Mouse (Mus musculus): ENCODE measurements around the gene Sgtb. TPM values are rescaled to one million over a fixed set of nuclear protein-coding genes. Genes with fewer than 3 reads are reported as not detected.

Sgtb gene
- polyA plus RNA-seq, 1 experiment from 2014 or later = 33.0 TPM

DNA sequence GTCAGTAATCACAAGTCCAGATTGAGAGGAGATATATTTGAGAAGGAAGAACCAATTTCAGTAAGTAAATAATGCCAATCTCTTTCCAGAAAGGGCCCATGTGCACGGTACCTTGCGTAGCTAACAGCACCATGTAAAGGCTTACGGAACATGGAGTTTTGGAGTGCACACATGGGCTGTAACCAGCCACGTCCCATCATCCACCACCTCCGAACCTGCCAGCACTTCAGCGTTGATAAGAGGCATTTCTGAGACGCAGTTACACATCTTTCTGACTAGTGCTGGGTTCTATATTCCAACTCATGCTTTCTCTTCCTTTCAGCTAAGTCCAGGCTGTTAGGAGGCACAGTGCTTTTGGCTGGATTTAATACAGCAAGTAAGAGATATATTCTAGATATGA is 12.4 kb upstream of the Sgtb start:
- H3K4me2 ChIP-seq (ENCODE audit: low read depth, low read length) = no peak overlapping the region
- H3K36me3 ChIP-seq (ENCODE audit: control insufficient read depth, insufficient read depth, low read length) = no peaks in the 10 kb centered on the region
- WGBS = 96% methylated on average over 7 of the region's 7 CpGs
- no peak for ATAC-seq (ENCODE audit: low read depth)
- no peak overlapping the region for H3K4me3 ChIP-seq (ENCODE audit: low read depth, low read length)
- H3K27me3 ChIP-seq (ENCODE audit: control insufficient read depth, insufficient read depth, low read length) = no peaks in the 10 kb centered on the region
- H3K9me3 ChIP-seq (ENCODE audit: control insufficient read depth, low read length) = no peaks in the 10 kb centered on the region
- H3K27ac ChIP-seq (ENCODE audit: low read depth, low read length) = no peak overlapping the region
- no peak overlapping the region for H3K9ac ChIP-seq (replicated peaks; ENCODE audit: low read depth, low read length)
- no peaks in the 10 kb centered on the region for H3K4me1 ChIP-seq (ENCODE audit: control insufficient read depth, insufficient read depth, low read length)

DNA sequence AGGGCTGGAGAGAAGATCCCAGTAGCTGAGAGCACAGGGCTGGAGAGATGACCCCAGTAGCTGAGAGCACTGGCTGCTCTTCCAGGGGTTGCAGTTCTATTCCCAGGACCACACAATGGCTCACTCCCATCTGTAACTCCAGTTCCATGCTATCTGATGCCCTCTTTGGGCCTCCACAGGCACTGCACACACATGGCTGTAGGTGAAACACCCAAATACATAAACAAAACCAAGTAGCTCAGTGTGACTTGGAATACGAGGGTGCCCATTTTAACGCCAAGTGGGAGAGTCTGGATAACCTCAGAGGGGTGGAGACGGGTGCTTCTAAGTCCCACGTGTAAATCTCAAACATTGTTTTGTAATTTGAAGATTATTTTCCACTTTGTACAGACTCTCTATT is 9.1 kb upstream of the Sgtb start:
- H3K36me3 ChIP-seq (ENCODE audit: control insufficient read depth, insufficient read depth, low read length) = no peaks in the 10 kb centered on the region
- H3K4me3 ChIP-seq (ENCODE audit: low read depth, low read length) = no peak overlapping the region
- no peak for ATAC-seq (ENCODE audit: low read depth)
- H3K9me3 ChIP-seq (ENCODE audit: control insufficient read depth, low read length) = no peaks in the 10 kb centered on the region
- H3K9ac ChIP-seq (replicated peaks; ENCODE audit: low read depth, low read length) = no peak overlapping the region
- no peaks in the 10 kb centered on the region for H3K4me1 ChIP-seq (ENCODE audit: control insufficient read depth, insufficient read depth, low read length)
- WGBS = 93% methylated on average over 4 of the region's 4 CpGs
- no peaks in the 10 kb centered on the region for H3K27me3 ChIP-seq (ENCODE audit: control insufficient read depth, insufficient read depth, low read length)
- H3K4me2 ChIP-seq (ENCODE audit: low read depth, low read length) = no peak overlapping the region
- no peak overlapping the region for H3K27ac ChIP-seq (ENCODE audit: low read depth, low read length)

DNA sequence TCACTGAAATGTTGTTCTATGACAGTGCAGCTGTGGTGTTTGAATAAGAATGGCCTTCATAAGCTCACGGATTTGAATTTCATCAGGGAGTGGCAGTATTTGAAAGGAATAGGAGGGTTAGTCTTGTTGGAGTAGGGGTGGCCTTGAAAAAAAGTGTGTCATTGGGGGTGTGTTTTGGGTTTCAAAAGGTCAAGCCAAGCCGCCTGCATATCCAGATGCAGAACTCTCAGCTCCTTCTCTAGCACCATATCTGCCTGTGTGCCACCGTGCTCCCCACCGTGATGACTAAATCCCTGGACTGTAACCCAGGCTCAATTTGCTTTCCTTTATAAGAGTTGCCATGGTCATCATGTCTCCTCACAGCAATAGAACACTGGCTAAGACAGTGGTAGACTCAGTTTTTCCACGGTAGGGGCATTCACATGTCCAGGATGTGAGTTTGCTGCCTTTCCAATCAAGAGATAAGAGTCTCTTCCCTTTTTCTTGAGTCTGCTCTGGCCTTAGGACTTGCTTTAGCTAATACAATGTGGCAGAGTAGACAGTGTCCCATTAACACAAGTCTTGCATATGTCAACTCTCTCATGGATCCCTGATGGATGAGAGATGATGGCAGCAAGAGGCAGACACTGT is 7.8 kb upstream of the Sgtb start:
- ATAC-seq (ENCODE audit: low read depth) = no peak
- no peak overlapping the region for H3K9ac ChIP-seq (replicated peaks; ENCODE audit: low read depth, low read length)
- H3K27ac ChIP-seq (ENCODE audit: low read depth, low read length) = no peak overlapping the region
- H3K4me1 ChIP-seq (ENCODE audit: control insufficient read depth, insufficient read depth, low read length) = no peaks in the 10 kb centered on the region
- H3K27me3 ChIP-seq (ENCODE audit: control insufficient read depth, insufficient read depth, low read length) = no peaks in the 10 kb centered on the region
- no peak overlapping the region for H3K4me2 ChIP-seq (ENCODE audit: low read depth, low read length)
- H3K36me3 ChIP-seq (ENCODE audit: control insufficient read depth, insufficient read depth, low read length) = no peaks in the 10 kb centered on the region
- H3K4me3 ChIP-seq (ENCODE audit: low read depth, low read length) = no peak overlapping the region
- 96% methylated on average over 5 of the region's 5 CpGs for WGBS
- H3K9me3 ChIP-seq (ENCODE audit: control insufficient read depth, low read length) = no peaks in the 10 kb centered on the region

DNA sequence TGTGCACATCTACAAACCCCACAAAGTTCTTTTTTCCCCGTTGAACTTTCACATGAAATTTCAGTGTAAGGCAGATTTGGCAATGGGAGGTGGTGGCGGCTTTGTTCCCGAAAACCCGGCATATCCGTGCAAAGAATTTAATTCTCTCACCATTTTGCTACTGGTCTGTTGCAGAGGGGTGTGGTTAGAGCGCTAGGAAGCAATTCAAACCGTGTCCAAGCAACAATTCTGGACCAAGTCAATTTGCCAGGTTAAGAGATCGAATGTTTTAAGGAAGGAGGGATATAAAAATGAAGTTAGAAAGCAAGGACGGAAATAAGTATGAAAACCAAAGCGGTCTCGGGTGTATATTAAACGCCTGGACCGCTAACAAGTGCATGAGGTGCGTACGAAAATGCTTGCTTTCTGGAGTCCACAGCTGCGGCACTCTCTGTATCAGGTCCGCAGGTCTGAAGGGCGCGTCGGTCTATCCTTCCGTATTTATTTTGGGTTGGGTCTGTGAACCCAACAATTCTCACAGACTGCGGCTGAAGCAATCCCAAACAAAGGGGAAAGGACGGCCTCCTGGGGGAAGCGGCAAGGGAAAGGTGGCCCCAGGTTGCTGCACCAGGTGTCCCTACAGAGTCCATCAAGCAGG is 772 bp upstream of the Sgtb start:
- Histone ChIP-seq H3K9me3 (ENCODE audit: control insufficient read depth, low read length) (no peaks in the 10 kb centered on the region), H3K4me2 (ENCODE audit: low read depth, low read length) (peak overlapping the region; percentile 92), H3K36me3 (ENCODE audit: control insufficient read depth, insufficient read depth, low read length) (no peaks in the 10 kb centered on the region), H3K27me3 (ENCODE audit: control insufficient read depth, insufficient read depth, low read length) (no peaks in the 10 kb centered on the region), H3K27ac (ENCODE audit: low read depth, low read length) (peak overlapping the region; percentile 48), H3K9ac (replicated peaks; ENCODE audit: low read depth, low read length) (peak overlapping the region; percentile 67), H3K4me3 (ENCODE audit: low read depth, low read length) (peak overlapping the region; percentile 86), H3K4me1 (ENCODE audit: control insufficient read depth, insufficient read depth, low read length) (peaks cover 13% of the 10 kb centered on the region)
- WGBS = 1% methylated on average over 24 of the region's 24 CpGs
- ATAC-seq (ENCODE audit: low read depth) = peak; percentile 9

DNA sequence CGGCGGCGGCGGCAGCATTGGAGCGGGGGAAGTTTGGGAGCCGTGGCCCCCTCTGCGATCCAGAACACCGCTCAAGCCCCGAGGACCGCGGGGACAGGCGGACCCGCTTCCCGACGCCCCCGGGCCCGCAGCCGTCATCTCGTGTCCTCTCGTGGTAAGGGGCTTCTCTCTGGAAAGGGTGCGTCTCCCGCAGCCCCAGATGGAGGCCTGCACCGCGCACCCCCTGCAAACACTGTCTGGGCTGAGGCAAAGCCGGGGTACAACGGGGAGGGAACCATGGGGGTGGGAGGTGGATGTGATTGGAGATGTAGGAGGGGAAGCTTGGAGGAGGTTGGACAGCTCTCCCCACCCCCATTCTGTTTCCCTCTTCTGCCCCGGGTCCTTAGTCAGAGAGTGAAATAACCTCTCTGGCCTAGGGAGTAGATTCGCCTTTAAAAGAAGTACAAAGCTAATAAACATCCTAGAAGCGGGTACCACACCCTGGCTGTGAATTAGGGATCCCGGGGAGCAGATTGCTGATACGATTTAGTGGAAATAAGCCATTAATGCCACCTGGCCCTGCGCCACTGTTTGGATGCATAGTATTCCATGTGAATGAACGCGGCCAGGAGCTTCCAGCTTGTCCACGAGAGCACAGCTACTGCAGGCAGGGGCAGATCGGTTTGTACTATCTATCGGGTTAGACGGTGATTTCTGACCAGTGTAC is 428 bp downstream of the Sgtb start:
- no peaks in the 10 kb centered on the region for H3K27me3 ChIP-seq (ENCODE audit: control insufficient read depth, insufficient read depth, low read length)
- peak overlapping the region; percentile 80 for H3K27ac ChIP-seq (ENCODE audit: low read depth, low read length)
- peak overlapping the region; percentile 66 for H3K4me2 ChIP-seq (ENCODE audit: low read depth, low read length)
- H3K36me3 ChIP-seq (ENCODE audit: control insufficient read depth, insufficient read depth, low read length) = 0 out of 2 replicates have a peak, but pooled peaks cover 5% of the 10 kb centered on the region
- WGBS = under 1% methylated on average over 34 of the region's 38 CpGs
- H3K9me3 ChIP-seq (ENCODE audit: control insufficient read depth, low read length) = no peaks in the 10 kb centered on the region
- H3K9ac ChIP-seq (replicated peaks; ENCODE audit: low read depth, low read length) = peak overlapping the region; percentile 80
- H3K4me1 ChIP-seq (ENCODE audit: control insufficient read depth, insufficient read depth, low read length) = peaks cover 13% of the 10 kb centered on the region
- peak; percentile 88 for ATAC-seq (ENCODE audit: low read depth)
- H3K4me3 ChIP-seq (ENCODE audit: low read depth, low read length) = peak overlapping the region; percentile 86

DNA sequence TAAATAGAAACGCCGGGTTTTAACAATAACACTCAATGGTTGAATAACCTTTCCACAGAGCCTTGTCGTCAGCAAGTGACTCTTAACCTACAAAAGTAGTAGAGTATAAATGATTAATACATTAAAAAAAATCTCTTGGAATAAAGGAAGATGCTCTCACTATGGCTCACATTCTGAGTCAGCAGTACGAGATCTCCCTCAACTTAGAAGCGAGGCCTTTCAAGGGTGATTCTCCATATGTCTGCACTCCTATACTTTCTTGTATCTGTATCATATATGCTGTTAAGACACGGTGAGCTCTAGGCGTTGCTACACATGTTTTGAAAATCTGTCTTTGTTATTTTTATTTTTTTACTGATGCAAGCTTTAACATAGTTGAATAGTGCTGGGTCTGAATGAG is 985 bp downstream of the Sgtb start:
- Histone ChIP-seq H3K4me1 (ENCODE audit: control insufficient read depth, insufficient read depth, low read length) (peaks cover 13% of the 10 kb centered on the region), H3K9me3 (ENCODE audit: control insufficient read depth, low read length) (no peaks in the 10 kb centered on the region), H3K27me3 (ENCODE audit: control insufficient read depth, insufficient read depth, low read length) (no peaks in the 10 kb centered on the region), H3K4me2 (ENCODE audit: low read depth, low read length) (peak overlapping the region; percentile 66), H3K27ac (ENCODE audit: low read depth, low read length) (peak overlapping the region; percentile 80), H3K9ac (replicated peaks; ENCODE audit: low read depth, low read length) (peak overlapping the region; percentile 80), H3K36me3 (ENCODE audit: control insufficient read depth, insufficient read depth, low read length) (0 out of 2 replicates have a peak, but pooled peaks cover 5% of the 10 kb centered on the region), H3K4me3 (ENCODE audit: low read depth, low read length) (peak overlapping the region; percentile 86)
- 38% methylated on average over 7 of the region's 7 CpGs for WGBS
- no peak for ATAC-seq (ENCODE audit: low read depth)

DNA sequence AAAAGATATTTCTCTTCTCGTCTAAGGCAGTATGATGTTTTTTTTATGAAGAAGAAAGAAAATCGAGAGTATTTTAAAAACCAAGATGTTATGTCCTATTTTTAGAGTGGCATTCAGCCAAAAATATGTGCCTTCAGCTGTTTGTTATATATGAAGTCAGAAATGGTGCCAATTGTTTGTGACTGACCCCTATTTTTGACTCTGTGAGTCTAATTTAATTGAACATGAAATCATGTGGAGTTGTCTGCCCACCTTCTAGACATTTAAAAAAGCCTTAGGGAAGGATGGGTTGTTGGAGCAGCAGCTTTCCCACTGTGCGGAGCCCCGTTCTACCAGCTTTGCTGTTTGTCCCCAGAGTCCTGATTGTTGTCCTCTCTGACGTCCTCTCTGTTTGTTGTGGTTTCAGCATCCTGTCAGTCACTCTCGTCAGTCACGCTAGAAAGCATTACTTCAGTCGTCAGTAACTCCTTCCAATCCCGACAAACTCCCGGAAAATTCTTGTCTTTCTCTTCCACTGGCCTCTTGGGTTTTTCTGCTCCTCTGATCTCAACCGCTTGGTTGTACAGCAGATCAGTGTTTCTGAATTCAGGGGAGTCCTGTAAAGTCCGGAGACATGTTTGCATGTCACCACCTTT is 2.8 kb downstream of the Sgtb start:
- Histone ChIP-seq H3K4me1 (ENCODE audit: control insufficient read depth, insufficient read depth, low read length) (peaks cover 13% of the 10 kb centered on the region), H3K9me3 (ENCODE audit: control insufficient read depth, low read length) (no peaks in the 10 kb centered on the region), H3K4me2 (ENCODE audit: low read depth, low read length) (0 out of 2 replicates have a peak overlapping the region, but pooled peaks have one; percentile 16), H3K4me3 (ENCODE audit: low read depth, low read length) (no peak overlapping the region), H3K36me3 (ENCODE audit: control insufficient read depth, insufficient read depth, low read length) (0 out of 2 replicates have a peak, but pooled peaks cover 5% of the 10 kb centered on the region), H3K27ac (ENCODE audit: low read depth, low read length) (no peak overlapping the region), H3K27me3 (ENCODE audit: control insufficient read depth, insufficient read depth, low read length) (no peaks in the 10 kb centered on the region), H3K9ac (replicated peaks; ENCODE audit: low read depth, low read length) (no peak overlapping the region)
- 62% methylated on average over 12 of the region's 12 CpGs for WGBS
- ATAC-seq (ENCODE audit: low read depth) = no peak

DNA sequence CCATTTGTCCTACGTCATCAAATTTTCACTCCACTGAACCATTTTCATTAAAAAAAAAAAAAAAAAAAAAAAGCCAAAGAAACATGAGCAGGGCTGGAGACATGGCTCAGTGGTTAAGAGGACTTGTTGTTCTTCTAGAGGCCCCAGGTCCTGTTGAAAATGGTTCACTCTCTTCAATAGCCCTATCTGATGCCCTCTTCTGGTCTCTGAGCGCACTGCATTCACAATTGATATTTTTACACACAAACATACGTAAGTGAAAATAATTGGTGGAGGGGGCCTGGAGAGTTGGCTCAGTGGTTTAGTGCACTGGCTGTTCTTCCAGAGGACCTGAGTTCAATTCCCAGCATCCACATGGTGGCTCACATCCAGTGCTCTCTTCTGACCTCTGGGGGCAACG is 4.2 kb downstream of the Sgtb start:
- 91% methylated on average over 4 of the region's 4 CpGs for WGBS
- Histone ChIP-seq H3K9ac (replicated peaks; ENCODE audit: low read depth, low read length) (no peak overlapping the region), H3K4me3 (ENCODE audit: low read depth, low read length) (no peak overlapping the region), H3K9me3 (ENCODE audit: control insufficient read depth, low read length) (no peaks in the 10 kb centered on the region), H3K36me3 (ENCODE audit: control insufficient read depth, insufficient read depth, low read length) (peaks cover 10% of the 10 kb centered on the region), H3K27me3 (ENCODE audit: control insufficient read depth, insufficient read depth, low read length) (no peaks in the 10 kb centered on the region), H3K27ac (ENCODE audit: low read depth, low read length) (no peak overlapping the region), H3K4me2 (ENCODE audit: low read depth, low read length) (no peak overlapping the region), H3K4me1 (ENCODE audit: control insufficient read depth, insufficient read depth, low read length) (peaks cover 13% of the 10 kb centered on the region)
- ATAC-seq (ENCODE audit: low read depth) = no peak

DNA sequence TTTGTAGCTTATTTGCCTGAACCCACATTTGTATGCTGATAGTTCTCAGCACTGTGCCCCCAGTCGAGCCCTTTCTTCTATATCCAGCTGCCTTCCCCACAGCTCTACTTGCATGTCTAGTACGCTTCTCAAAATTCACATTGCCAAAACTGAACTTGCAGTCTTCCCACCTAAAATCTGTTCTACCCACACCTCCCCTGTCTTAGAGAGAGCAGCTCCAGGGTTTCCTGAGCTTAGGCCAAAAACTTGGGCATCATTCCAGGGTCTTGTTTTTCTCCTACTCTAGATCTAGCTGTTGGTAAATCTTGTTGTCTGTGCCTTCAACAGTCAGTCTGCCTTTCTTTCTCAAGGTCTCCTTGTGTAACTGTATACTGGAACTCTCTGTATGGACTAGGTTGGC is 5.3 kb downstream of the Sgtb start:
- Histone ChIP-seq H3K9me3 (ENCODE audit: control insufficient read depth, low read length) (no peaks in the 10 kb centered on the region), H3K9ac (replicated peaks; ENCODE audit: low read depth, low read length) (no peak overlapping the region), H3K27me3 (ENCODE audit: control insufficient read depth, insufficient read depth, low read length) (no peaks in the 10 kb centered on the region), H3K36me3 (ENCODE audit: control insufficient read depth, insufficient read depth, low read length) (peaks cover 17% of the 10 kb centered on the region), H3K4me3 (ENCODE audit: low read depth, low read length) (no peak overlapping the region), H3K27ac (ENCODE audit: low read depth, low read length) (no peak overlapping the region), H3K4me2 (ENCODE audit: low read depth, low read length) (no peak overlapping the region), H3K4me1 (ENCODE audit: control insufficient read depth, insufficient read depth, low read length) (peaks cover 13% of the 10 kb centered on the region)
- no peak for ATAC-seq (ENCODE audit: low read depth)
- 92% methylated on average over 2 of the region's 2 CpGs for WGBS
